ENCODE assay signal across 22 mouse cellular contexts in the genomic region with DNA sequence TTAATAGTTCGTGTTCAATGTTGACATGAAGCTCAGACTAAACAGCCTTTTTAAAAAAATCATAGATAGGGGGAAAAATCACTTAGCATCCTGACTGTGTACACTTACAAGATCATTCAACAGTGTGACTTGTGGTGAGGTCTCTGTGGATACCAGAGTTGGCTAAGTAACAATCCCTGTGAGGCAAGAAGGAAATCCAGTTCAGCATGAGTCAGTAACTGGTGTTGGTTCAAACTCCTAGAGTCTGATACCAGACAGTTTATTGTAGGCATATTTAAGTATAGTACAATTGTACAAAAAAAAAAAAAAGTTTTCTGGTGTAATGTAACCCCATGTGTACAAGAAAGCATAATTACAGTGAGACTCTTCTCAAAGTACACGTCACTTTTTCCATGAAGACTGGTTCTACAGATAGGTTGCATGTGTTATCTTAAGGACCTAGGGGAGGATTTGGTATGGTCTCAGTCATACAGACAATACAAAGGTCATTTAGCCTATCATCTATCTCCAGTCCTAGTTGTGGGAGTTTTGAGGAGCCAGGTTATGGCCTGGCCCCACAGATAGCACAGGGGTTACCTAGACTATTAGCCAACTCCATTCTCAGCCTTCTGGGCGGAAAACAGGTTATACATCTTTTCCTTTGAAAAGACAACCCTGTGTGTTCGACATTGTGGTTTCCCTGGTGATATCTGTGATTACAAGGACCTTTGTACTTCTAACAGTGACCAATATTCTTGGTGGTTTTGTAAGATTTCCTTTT. TPM values are rescaled to one million over a fixed set of nuclear protein-coding genes. Genes with fewer than 3 reads are reported as not detected.
DNase-seq lines count a peak whose midpoint lies in the region; ATAC-seq and TF ChIP-seq lines count a peak whose summit lies in the region.
"Had no signal": no experiment of that assay in that cellular context is flagged by ENCODE, and none has a peak within 500 bp of the region (broad histone marks: within the 10 kb centered on the region; RNA-seq: fewer than 3 reads in every experiment).

No protein-coding gene starts in this region.

- H3K4me3 ChIP-seq in intestine, embryonic 15.5 days (replicated peaks): no peak overlapping the region
- no peak overlapping the region for H3K4me3 ChIP-seq in stomach, postnatal 0 days (ENCODE audit: low read depth, low read length)
- no peak overlapping the region for H3K4me3 ChIP-seq in forebrain, embryonic 11.5 days (ENCODE audit: low read depth, low read length)
- H3K4me3 ChIP-seq: embryonic facial prominence, embryonic 10.5 days; embryonic facial prominence, embryonic 15.5 days; heart, embryonic 12.5 days; hindbrain, embryonic 13.5 days; liver, embryonic 13.5 days; midbrain, embryonic 12.5 days; myocyte; neural tube, embryonic 13.5 days had no signal

- TF ChIP-seq EP300 in stomach, postnatal 0 days (optimal IDR thresholded peaks at IDR 0.05): no peak

- H3K27me3 ChIP-seq in intestine, embryonic 15.5 days (replicated peaks): no peaks in the 10 kb centered on the region
- no peaks in the 10 kb centered on the region for H3K27me3 ChIP-seq in stomach, postnatal 0 days (ENCODE audit: control insufficient read depth, insufficient read depth, low read length)
- no peaks in the 10 kb centered on the region for H3K27me3 ChIP-seq in forebrain, embryonic 11.5 days (ENCODE audit: control insufficient read depth, insufficient read depth, low read length)
- H3K27me3 ChIP-seq: embryonic facial prominence, embryonic 15.5 days; heart, embryonic 12.5 days; hindbrain, embryonic 13.5 days; liver, embryonic 13.5 days; midbrain, embryonic 12.5 days; neural tube, embryonic 13.5 days had no signal

- H3K9me3 ChIP-seq in intestine, embryonic 15.5 days: no peaks in the 10 kb centered on the region
- no peaks in the 10 kb centered on the region for H3K9me3 ChIP-seq in stomach, postnatal 0 days (ENCODE audit: control insufficient read depth, low read length)
- no peaks in the 10 kb centered on the region for H3K9me3 ChIP-seq in forebrain, embryonic 11.5 days (ENCODE audit: control insufficient read depth, low read length)
- H3K9me3 ChIP-seq: embryonic facial prominence, embryonic 10.5 days; embryonic facial prominence, embryonic 15.5 days; heart, embryonic 12.5 days; hindbrain, embryonic 13.5 days; liver, embryonic 13.5 days; midbrain, embryonic 12.5 days; neural tube, embryonic 13.5 days had no signal

- no peaks in the 10 kb centered on the region for H3K36me3 ChIP-seq in intestine, embryonic 15.5 days
- no peaks in the 10 kb centered on the region for H3K36me3 ChIP-seq in stomach, postnatal 0 days (ENCODE audit: control insufficient read depth, insufficient read depth, low read length)
- H3K36me3 ChIP-seq in forebrain, embryonic 11.5 days (ENCODE audit: control insufficient read depth, insufficient read depth, low read length): no peaks in the 10 kb centered on the region
- H3K36me3 ChIP-seq: embryonic facial prominence, embryonic 10.5 days; embryonic facial prominence, embryonic 15.5 days; heart, embryonic 12.5 days; hindbrain, embryonic 13.5 days; liver, embryonic 13.5 days; midbrain, embryonic 12.5 days; neural tube, embryonic 13.5 days had no signal

- H3K27ac ChIP-seq in intestine, embryonic 15.5 days: no peak overlapping the region
- no peak overlapping the region for H3K27ac ChIP-seq in stomach, postnatal 0 days (replicated peaks)
- H3K27ac ChIP-seq in forebrain, embryonic 11.5 days (ENCODE audit: low read depth, low read length): no peak overlapping the region
- H3K27ac ChIP-seq: embryonic facial prominence, embryonic 10.5 days; embryonic facial prominence, embryonic 15.5 days; hindbrain, embryonic 13.5 days; liver, embryonic 13.5 days; midbrain, embryonic 12.5 days; neural tube, embryonic 13.5 days had no signal

- 59% methylated on average over 4 of the region's 4 CpGs for WGBS in intestine, embryonic 15.5 days
- WGBS in stomach, postnatal 0 days: 52% methylated on average over 4 of the region's 4 CpGs
- 91% methylated on average over 4 of the region's 4 CpGs for WGBS in forebrain, embryonic 11.5 days

- no peak overlapping the region for H3K9ac ChIP-seq in intestine, embryonic 15.5 days
- no peak overlapping the region for H3K9ac ChIP-seq in stomach, postnatal 0 days (ENCODE audit: low read length)
- H3K9ac ChIP-seq in forebrain, embryonic 11.5 days (ENCODE audit: low read length): no peak overlapping the region
- H3K9ac ChIP-seq: embryonic facial prominence, embryonic 15.5 days; heart, embryonic 12.5 days; hindbrain, embryonic 13.5 days; liver, embryonic 13.5 days; midbrain, embryonic 12.5 days; neural tube, embryonic 13.5 days had no signal

- peak; percentile 49 for DNase-seq in 416B (ENCODE audit: low read depth)
- peak; percentile 37 for DNase-seq in NIH3T3 (ENCODE audit: low read depth)
- DNase-seq in stomach, postnatal 0 days (ENCODE audit: low spot score): no peak
- no peak for DNase-seq in spleen, postnatal 36 days (ENCODE audit: low spot score in 2 of 2)
- no peak for DNase-seq in forebrain, embryonic 11.5 days (ENCODE audit: low spot score)
- DNase-seq: adrenal gland, postnatal 14 days; heart, adult 18-20 months; heart, postnatal 4 days; kidney, adult 2 months; kidney, postnatal 36 days; liver, embryonic 13.5 days; lung, adult 2 months; right cerebral cortex, postnatal 4 days had no signal

- H3K4me1 ChIP-seq in intestine, embryonic 15.5 days (replicated peaks): 0 out of 2 replicates have a peak, but pooled peaks cover 3% of the 10 kb centered on the region
- no peaks in the 10 kb centered on the region for H3K4me1 ChIP-seq in stomach, postnatal 0 days (replicated peaks; ENCODE audit: control insufficient read depth, insufficient read depth)
- no peaks in the 10 kb centered on the region for H3K4me1 ChIP-seq in forebrain, embryonic 11.5 days (replicated peaks; ENCODE audit: control insufficient read depth, insufficient read depth, low read length)
- H3K4me1 ChIP-seq: embryonic facial prominence, embryonic 15.5 days; hindbrain, embryonic 13.5 days; liver, embryonic 13.5 days; midbrain, embryonic 12.5 days; neural tube, embryonic 13.5 days had no signal

- no peak overlapping the region for H3K4me2 ChIP-seq in intestine, embryonic 15.5 days (replicated peaks)
- H3K4me2 ChIP-seq in stomach, postnatal 0 days (replicated peaks; ENCODE audit: low read depth): no peak overlapping the region
- H3K4me2 ChIP-seq in forebrain, embryonic 11.5 days (ENCODE audit: low read depth, low read length, severe bottlenecking): no peak overlapping the region
- H3K4me2 ChIP-seq: embryonic facial prominence, embryonic 15.5 days; heart, embryonic 12.5 days; hindbrain, embryonic 13.5 days; liver, embryonic 13.5 days; midbrain, embryonic 12.5 days; neural tube, embryonic 13.5 days had no signal

- TF ChIP-seq CTCF in stomach, postnatal 0 days (IDR thresholded peaks at IDR 0.05; ENCODE audit: low read depth): no peak

- ATAC-seq in intestine, embryonic 15.5 days: peak; percentile 85
- ATAC-seq in stomach, postnatal 0 days (ENCODE audit: low FRiP score, low TSS enrichment): peak; percentile 84
- ATAC-seq in forebrain, embryonic 11.5 days (replicated peaks; ENCODE audit: low FRiP score): no peak
- ATAC-seq: forebrain, embryonic 14.5 days had no signal

RNA-seq across cellular contexts. Expression of a gene that starts 58.0 kb away (rescaled TPM):
- 38.2 and 39.6 TPM in 2 replicates for polyA plus RNA-seq in intestine, embryonic 15.5 days (2015; fragmentation: Nextera tagmentation; extraction: Ambion mirVana)
- 52.3 and 52.7 TPM in 2 replicates for polyA plus RNA-seq in stomach, postnatal 0 days (2015; fragmentation: Nextera tagmentation; extraction: Ambion mirVana)
- polyA plus RNA-seq in forebrain, embryonic 11.5 days (2014; fragmentation: Nextera tagmentation; extraction: Ambion mirVana): 135 and 138 TPM in 2 replicates
- polyA plus RNA-seq: myocyte had no signal

Comparison
In these comparisons a context has a peak if more than half of its experiments do, and no peak if none do; other contexts are left out.
1. DNase-seq: peak in 416B (single experiment) and NIH3T3 (single experiment); none in stomach, postnatal 0 days (single experiment), spleen, postnatal 36 days (0 of 2) and forebrain, embryonic 11.5 days (single experiment).